7 mouse cellular contexts compared by ENCODE assay signal in genomic region chr6:124425042-124425441, GRCm38 (mm10). TPM values are rescaled to one million over a fixed set of nuclear protein-coding genes. Genes with fewer than 3 reads are reported as not detected.
DNase-seq lines count a peak whose midpoint lies in the region; ATAC-seq and TF ChIP-seq lines count a peak whose summit lies in the region.
"Not testable (repeated sequence)": the region's sequence is repeated elsewhere in the genome, so short reads cannot be mapped to it uniquely, and the experiment has no call there.

No protein-coding gene starts in this region.

- TF ChIP-seq EP300 in MEL (IDR thresholded peaks at IDR 0.05; ENCODE audit: low read depth in 1 of 2, low read length in 2 of 2): not testable (repeated sequence)

- H3K27ac ChIP-seq in MEL (ENCODE audit: control insufficient read depth, low read depth, low read length); stomach, embryonic 16.5 days (ENCODE audit: low read length): not testable (repeated sequence)
- H3K27ac ChIP-seq in liver, adult 2 months (replicated peaks; ENCODE audit: insufficient read depth, low read depth, low read length): peak overlapping the region; percentile 83; the same call in 1 of the 2 replicates

- not testable (repeated sequence) for TF ChIP-seq CTCF in MEL (IDR thresholded peaks at IDR 0.05 in 2 of 3, conservative IDR thresholded peaks at IDR 0.05 in 1 of 3; ENCODE audit: control insufficient read depth in 1 of 3, insufficient read depth in 1 of 3, low read depth in 2 of 3, low read length in 3 of 3, poor library complexity in 1 of 3, severe bottlenecking in 1 of 3); liver, adult 2 months (IDR thresholded peaks at IDR 0.05; ENCODE audit: low read depth, low read length)

- H3K36me3 ChIP-seq in MEL (ENCODE audit: control insufficient read depth in 1 of 2, insufficient read depth in 2 of 2, low read length in 2 of 2); liver, adult 2 months (ENCODE audit: control insufficient read depth, insufficient read depth, low read length); stomach, embryonic 16.5 days (ENCODE audit: control insufficient read depth, insufficient read depth, low read length): not testable (repeated sequence)

- TF ChIP-seq POLR2A in MEL (IDR thresholded peaks at IDR 0.05; ENCODE audit: control insufficient read depth in 1 of 2, insufficient read depth in 1 of 2, low read depth in 1 of 2, low read length in 2 of 2, poor library complexity in 1 of 2); liver, adult 2 months (IDR thresholded peaks at IDR 0.05; ENCODE audit: extremely low read depth, insufficient read depth, low read length): not testable (repeated sequence)

- not testable (repeated sequence) for H3K79me2 ChIP-seq in MEL (ENCODE audit: control insufficient read depth, insufficient read depth, low read length, poor library complexity); liver, adult 2 months (ENCODE audit: control insufficient read depth, insufficient read depth, low read length)

- not testable (repeated sequence) for H3K27me3 ChIP-seq in MEL (ENCODE audit: control insufficient read depth in 1 of 2, insufficient read depth in 2 of 2, low read length in 2 of 2); liver, adult 2 months (ENCODE audit: control insufficient read depth, insufficient read depth, low read length); stomach, embryonic 16.5 days (ENCODE audit: control insufficient read depth, insufficient read depth, low read length)

- ATAC-seq in erythroblast, adult 5-6 weeks (replicated peaks; ENCODE audit: low FRiP score, poor library complexity, severe bottlenecking): 0 out of 2 replicates have a peak, but pooled peaks have one; percentile 35
- peak; percentile 34; the same call in 1 of the 2 replicates for ATAC-seq in stomach, embryonic 16.5 days (ENCODE audit: insufficient read depth, low FRiP score)

- peaks cover 7 to 13% of the 10 kb centered on the region in 2 experiments; a peak in 3 of 4 replicates for H3K4me1 ChIP-seq in MEL (ENCODE audit: control insufficient read depth in 1 of 2, insufficient read depth in 2 of 2, low read length in 2 of 2)
- peaks cover 19% of the 10 kb centered on the region for H3K4me1 ChIP-seq in liver, adult 2 months (ENCODE audit: control insufficient read depth, insufficient read depth, low read length)
- H3K4me1 ChIP-seq in stomach, embryonic 16.5 days (ENCODE audit: control insufficient read depth, insufficient read depth, low read length): not testable (repeated sequence)

- H3K4me2 ChIP-seq in stomach, embryonic 16.5 days (ENCODE audit: low read depth, low read length): not testable (repeated sequence)

- DNase-seq in MEL (ENCODE audit: low read depth, low spot score): not testable (repeated sequence)
- DNase-seq in kidney, adult 8-10 months: peak; percentile 58 to 71
- peak; percentile 82 for DNase-seq in liver, adult 2 months (ENCODE audit: extremely low read depth, low read depth, low spot score)
- peak; percentile 65 to 75 for DNase-seq in lung, adult 18-20 months
- peak; percentile 37 to 61 for DNase-seq in lung, postnatal 4 days

- H3K4me3 ChIP-seq in MEL (ENCODE audit: control insufficient read depth in 1 of 2, insufficient read depth in 1 of 2, low read depth in 2 of 2, low read length in 2 of 2); liver, adult 2 months (ENCODE audit: insufficient read depth, low read depth, low read length); stomach, embryonic 16.5 days (replicated peaks; ENCODE audit: low read length): not testable (repeated sequence)

- H3K9ac ChIP-seq in MEL (ENCODE audit: control insufficient read depth, low read depth, low read length, poor library complexity, severe bottlenecking); liver, adult 2 months (ENCODE audit: low read depth, low read length); stomach, embryonic 16.5 days (ENCODE audit: low read length): not testable (repeated sequence)

- TF ChIP-seq RAD21 in MEL (IDR thresholded peaks at IDR 0.05; ENCODE audit: low read depth, low read length): not testable (repeated sequence)

- not testable (repeated sequence) for H3K9me3 ChIP-seq in MEL (replicated peaks; ENCODE audit: insufficient read depth, low read length); stomach, embryonic 16.5 days (replicated peaks; ENCODE audit: control insufficient read depth, low read length)

- WGBS in liver, adult 2 months: 12% methylated on average over 7 of the region's 7 CpGs
- WGBS in stomach, embryonic 16.5 days: 48% methylated on average over 7 of the region's 7 CpGs

TF ChIP-seq in MEL, 35 proteins besides CTCF, POLR2A, EP300 and RAD21:
- peak; percentile 37; the same call in 1 of the 2 replicates for TF ChIP-seq USF1 (IDR thresholded peaks at IDR 0.05; ENCODE audit: low read depth, low read length)

RNA-seq across cellular contexts. Expression of gene Pex5, which starts 10.2 kb away (rescaled TPM):
- 56.0 and 63.1 TPM in 2 replicates for total RNA-seq in MEL (2012; rRNA removed)
- 10 to 100 TPM in 1 of 2 experiments, not detected in 1; 63.0 TPM for polyA plus RNA-seq in MEL (2012; ENCODE audit: insufficient read depth in 1 of 2, insufficient read length in 2 of 2, low read depth in 1 of 2, low replicate concordance in 2 of 2, missing spikeins in 1 of 2)
- 3.8 TPM in 2 replicates for total RNA-seq in erythroblast, adult 5-6 weeks (2015; ENCODE audit: low replicate concordance)
- total RNA-seq in erythroblast, adult 5-6 weeks (2017; ENCODE audit: low replicate concordance): 5.2 and 7.0 TPM in 2 replicates
- 73.7 and 88.4 TPM in 2 replicates for total RNA-seq in liver, adult 2 months (2014; rRNA removed)
- 79.3 and 86.3 TPM in 2 replicates for polyA plus RNA-seq in liver, adult 2 months (2012; rRNA removed)
- 43.1 and 45.6 TPM in 2 replicates for polyA plus RNA-seq in stomach, embryonic 16.5 days (2015; fragmentation: Nextera tagmentation; extraction: Ambion mirVana)

RNA-seq across cellular contexts. Expression of gene Clstn3, which starts 39.6 kb away (rescaled TPM):
- total RNA-seq in MEL (2012; rRNA removed): 46.5 and 51.3 TPM in 2 replicates
- 10 to 100 TPM in 1 of 2 experiments, not detected in 1; 59.8 TPM for polyA plus RNA-seq in MEL (2012; ENCODE audit: insufficient read depth in 1 of 2, insufficient read length in 2 of 2, low read depth in 1 of 2, low replicate concordance in 2 of 2, missing spikeins in 1 of 2)
- 5.0 TPM in 2 replicates for total RNA-seq in erythroblast, adult 5-6 weeks (2015; ENCODE audit: low replicate concordance)
- 2.3 and 4.6 TPM in 2 replicates for total RNA-seq in erythroblast, adult 5-6 weeks (2017; ENCODE audit: low replicate concordance)
- total RNA-seq in liver, adult 2 months (2014; rRNA removed): 1.6 and 2.7 TPM in 2 replicates
- 4.1 and 4.4 TPM in 2 replicates for polyA plus RNA-seq in liver, adult 2 months (2012; rRNA removed)
- 5.9 and 7.3 TPM in 2 replicates for polyA plus RNA-seq in stomach, embryonic 16.5 days (2015; fragmentation: Nextera tagmentation; extraction: Ambion mirVana)
